Mouse (Mus musculus) midbrain, embryonic 16.5 days (tissue): ENCODE data around the gene Cacnb4. TPM values are rescaled to one million over a fixed set of nuclear protein-coding genes. Genes with fewer than 3 reads are reported as not detected.

ENCODE experiments used
- ATAC-seq: fragments of 200-750 bp; cut with Nextera tagmentation; 2 replicates; pipeline ENCODE4 v1.8.0; 2017; ENCODE audit warnings: moderate TSS enrichment
- H3K27ac ChIP-seq: fragments of 300-500 bp; sonication (generic); 2 replicates; pipeline ENCODE4 v1.5.1; 2014; ENCODE audit warnings: mild to moderate bottlenecking, low read length, mixed read lengths
- H3K27me3 ChIP-seq: fragments of 300-500 bp; sonication (generic); 2 replicates; pipeline ENCODE4 v1.6.1; 2014; ENCODE audit warnings: low read depth, low read length, mixed read lengths; ENCODE audit not compliant: control insufficient read depth, insufficient read depth
- H3K36me3 ChIP-seq: fragments of 300-500 bp; sonication (generic); 2 replicates; pipeline ENCODE4 v1.6.1; 2014; ENCODE audit warnings: mild to moderate bottlenecking, low read length, moderate library complexity, mixed read lengths; ENCODE audit not compliant: control insufficient read depth, insufficient read depth
- H3K4me1 ChIP-seq: fragments of 300-500 bp; sonication (generic); 2 replicates; pipeline ENCODE4 v1.6.1; 2014; ENCODE audit warnings: mild to moderate bottlenecking, low read length, mixed read lengths; ENCODE audit not compliant: control insufficient read depth, insufficient read depth
- H3K4me2 ChIP-seq: fragments of 300-500 bp; sonication (generic); 2 replicates; pipeline ENCODE4 v1.6.1; 2014; ENCODE audit warnings: mild to moderate bottlenecking, low read length, mixed read lengths
- H3K4me3 ChIP-seq: fragments of 300-500 bp; sonication (generic); 2 replicates; pipeline ENCODE4 v1.5.1; 2014; ENCODE audit warnings: low read depth, mild to moderate bottlenecking, low read length, moderate library complexity, mixed read lengths
- H3K9ac ChIP-seq: fragments of 300-500 bp; sonication (generic); 2 replicates; pipeline ENCODE4 v1.6.1; 2014; ENCODE audit warnings: low read depth, low read length, mixed read lengths
- H3K9me3 ChIP-seq: fragments of 300-500 bp; sonication (generic); replicated peaks from 2 replicates; pipeline ENCODE4 v1.6.1; 2014; ENCODE audit warnings: mild to moderate bottlenecking, low read length, mixed read lengths; ENCODE audit not compliant: control insufficient read depth, poor library complexity, severe bottlenecking
- WGBS: fragments of 180-500 bp; shearing (Covaris S2); extraction: QIAGEN DNeasy Blood & Tissue Kit; methylation state at CpG from one replicate; pipeline ENCODE4 v1.1.7; 2014; 5-methylcytosine and 5-hydroxymethylcytosine counted together
- polyA plus RNA-seq: library from polyadenylated mRNA; unstranded; fragments of >200 nt; fragmentation: Nextera tagmentation; extraction: Ambion mirVana; gene quantifications from 2 replicates; pipeline ENCODE4 v1.2.1, GENCODE M21; 2015

Gene Cacnb4
- polyA plus RNA-seq, 1 experiment from 2014 or later = 15.6 TPM

DNA sequence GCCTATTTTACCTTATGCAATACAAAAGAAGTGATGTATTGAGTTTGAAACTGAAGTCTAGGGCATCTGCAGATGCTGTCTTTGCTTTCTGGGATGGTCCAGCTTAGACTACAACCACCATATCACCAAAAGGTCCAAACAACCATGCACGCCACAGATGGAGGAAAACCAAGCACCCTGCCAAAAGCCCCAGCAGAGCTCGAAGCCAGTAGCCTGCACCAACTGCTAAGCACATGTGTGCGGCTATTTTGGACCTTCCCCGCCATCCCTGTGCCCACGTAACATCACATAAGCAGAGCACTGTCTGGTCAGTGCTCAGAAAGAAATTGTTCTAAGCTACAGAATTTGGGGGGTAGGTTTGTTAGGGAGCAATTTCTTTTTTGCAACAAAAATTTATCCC, 5.9 kb downstream of the Cacnb4 start:
- no peak for ATAC-seq
- Histone ChIP-seq H3K27ac (no peak overlapping the region), H3K4me3 (no peak overlapping the region), H3K4me2 (no peak overlapping the region), H3K36me3 (no peaks in the 10 kb centered on the region), H3K27me3 (no peaks in the 10 kb centered on the region), H3K4me1 (peaks cover 5% of the 10 kb centered on the region), H3K9me3 (no peaks in the 10 kb centered on the region; the same call in 1 of the 2 replicates), H3K9ac (no peak overlapping the region)
- 91% methylated on average over 5 of the region's 5 CpGs for WGBS

- Histone ChIP-seq H3K4me2 (no peak overlapping the region), H3K9me3 (no peaks in the 10 kb centered on the region; the same call in 1 of the 2 replicates), H3K9ac (no peak overlapping the region), H3K36me3 (no peaks in the 10 kb centered on the region), H3K4me3 (no peak overlapping the region), H3K27me3 (no peaks in the 10 kb centered on the region), H3K4me1 (no peaks in the 10 kb centered on the region), H3K27ac (no peak overlapping the region)
- ATAC-seq = no peak
- 93% methylated on average over 6 of the region's 6 CpGs for WGBS
Observed at GRCm38 (mm10) chr2:52668480-52668879, 8.2 kb downstream of the Cacnb4 start.

GRCm38 (mm10) chr2:52656722-52657121, 19.9 kb downstream of the Cacnb4 start:
- Histone ChIP-seq H3K27ac (no peak overlapping the region), H3K9me3 (no peaks in the 10 kb centered on the region), H3K27me3 (no peaks in the 10 kb centered on the region), H3K4me1 (no peaks in the 10 kb centered on the region), H3K4me2 (no peak overlapping the region), H3K36me3 (no peaks in the 10 kb centered on the region), H3K9ac (no peak overlapping the region), H3K4me3 (no peak overlapping the region)
- no peak for ATAC-seq
- WGBS = 92% methylated on average over 5 of the region's 5 CpGs

DNA sequence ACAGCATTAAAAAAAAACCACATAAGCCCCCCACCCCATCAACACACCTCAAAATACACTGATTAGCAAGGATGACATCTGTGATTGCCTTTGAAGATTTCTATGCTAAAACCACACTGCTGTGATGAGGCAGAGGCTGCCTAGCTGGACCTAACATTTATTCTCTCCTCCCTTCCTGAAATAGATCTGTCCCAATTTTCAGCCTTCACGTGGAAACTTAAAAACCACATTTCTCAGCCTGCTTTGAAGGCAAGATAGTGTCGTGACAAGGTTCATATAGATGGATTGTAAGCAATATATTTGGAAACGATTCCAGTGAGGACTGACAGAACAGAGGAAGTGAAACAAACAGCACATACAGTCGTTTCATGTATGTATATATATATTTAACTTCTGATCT, 22.1 kb downstream of the Cacnb4 start:
- Histone ChIP-seq H3K4me2 (no peak overlapping the region), H3K27me3 (no peaks in the 10 kb centered on the region), H3K4me1 (no peaks in the 10 kb centered on the region), H3K9me3 (no peaks in the 10 kb centered on the region), H3K36me3 (no peaks in the 10 kb centered on the region), H3K4me3 (no peak overlapping the region), H3K27ac (no peak overlapping the region), H3K9ac (no peak overlapping the region)
- no peak for ATAC-seq
- WGBS = 80% methylated on average over 4 of the region's 4 CpGs

GRCm38 (mm10) chr2:52651547-52651946, 25.1 kb downstream of the Cacnb4 start:
- Histone ChIP-seq H3K27me3 (no peaks in the 10 kb centered on the region), H3K9ac (no peak overlapping the region), H3K4me2 (no peak overlapping the region), H3K27ac (no peak overlapping the region), H3K4me1 (peaks cover 10% of the 10 kb centered on the region), H3K36me3 (no peaks in the 10 kb centered on the region), H3K4me3 (no peak overlapping the region), H3K9me3 (no peaks in the 10 kb centered on the region)
- 88% methylated on average over 6 of the region's 6 CpGs for WGBS
- ATAC-seq = no peak

GRCm38 (mm10) chr2:52647255-52647998, 29.2 kb downstream of the Cacnb4 start:
- no peaks in the 10 kb centered on the region for H3K27me3 ChIP-seq
- H3K9ac ChIP-seq = no peak overlapping the region
- no peaks in the 10 kb centered on the region for H3K9me3 ChIP-seq
- no peak overlapping the region for H3K4me3 ChIP-seq
- ATAC-seq = peak; percentile 53
- peaks cover 11% of the 10 kb centered on the region for H3K4me1 ChIP-seq
- H3K36me3 ChIP-seq = no peaks in the 10 kb centered on the region
- WGBS = 50% methylated on average over 8 of the region's 8 CpGs
- H3K4me2 ChIP-seq = 0 out of 2 replicates have a peak overlapping the region, but pooled peaks have one; percentile 1
- peak overlapping the region; percentile 0; the same call in 1 of the 2 replicates for H3K27ac ChIP-seq

DNA sequence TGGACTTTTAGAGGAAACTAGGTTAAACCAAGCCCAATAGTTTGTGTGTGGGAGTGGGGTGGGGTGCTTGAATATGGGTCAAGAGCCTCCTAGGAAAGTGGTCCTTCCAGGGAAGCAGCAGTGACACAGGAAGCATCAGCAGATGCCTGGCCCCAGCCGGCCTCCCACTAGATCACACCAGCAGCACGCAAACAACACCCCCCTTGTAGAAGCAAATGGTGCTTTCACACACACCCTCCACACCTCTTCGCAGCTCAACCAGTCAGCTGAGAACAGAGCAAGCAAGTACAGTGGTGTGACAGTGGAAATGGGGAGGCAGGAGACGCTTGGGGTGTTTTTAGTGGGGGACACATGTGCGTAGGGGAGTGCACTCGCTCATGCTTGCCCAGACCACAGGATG, 33.0 kb downstream of the Cacnb4 start:
- 91% methylated on average over 6 of the region's 6 CpGs for WGBS
- no peak overlapping the region for H3K27ac ChIP-seq
- no peaks in the 10 kb centered on the region for H3K9me3 ChIP-seq

DNA sequence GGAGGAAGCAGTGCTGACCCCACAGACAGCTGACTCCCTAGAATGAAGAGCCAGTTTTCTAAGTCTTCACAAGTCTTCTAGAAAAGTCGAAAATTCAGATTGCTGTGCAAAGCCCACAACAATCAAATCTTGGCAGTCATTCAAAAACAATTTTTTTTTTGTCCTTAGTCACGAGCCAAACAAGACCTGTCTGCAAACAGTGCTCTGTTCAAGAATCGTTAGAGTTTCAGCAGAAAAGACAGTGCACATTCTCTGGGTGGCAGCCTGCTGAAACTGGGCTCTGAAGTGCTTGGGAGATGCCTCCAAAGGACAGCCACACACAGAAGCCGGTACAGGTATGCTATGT, 37.1 kb downstream of the Cacnb4 start:
- no peaks in the 10 kb centered on the region; the same call in 1 of the 2 replicates for H3K4me1 ChIP-seq
- H3K4me3 ChIP-seq = no peak overlapping the region
- H3K4me2 ChIP-seq = no peak overlapping the region
- no peak overlapping the region for H3K9ac ChIP-seq
- H3K9me3 ChIP-seq = no peaks in the 10 kb centered on the region
- H3K27me3 ChIP-seq = no peaks in the 10 kb centered on the region
- no peak overlapping the region for H3K27ac ChIP-seq
- ATAC-seq = no peak
- H3K36me3 ChIP-seq = no peaks in the 10 kb centered on the region
- 66% methylated on average over 4 of the region's 4 CpGs for WGBS

More for the DNA sequence above, 33.0 kb downstream of the Cacnb4 start:
- H3K4me1 ChIP-seq = peaks cover 11% of the 10 kb centered on the region
- no peak overlapping the region for H3K9ac ChIP-seq
- no peaks in the 10 kb centered on the region for H3K36me3 ChIP-seq
- H3K4me2 ChIP-seq = no peak overlapping the region
- H3K27me3 ChIP-seq = no peaks in the 10 kb centered on the region
- H3K4me3 ChIP-seq = no peak overlapping the region
- ATAC-seq = no peak

DNA sequence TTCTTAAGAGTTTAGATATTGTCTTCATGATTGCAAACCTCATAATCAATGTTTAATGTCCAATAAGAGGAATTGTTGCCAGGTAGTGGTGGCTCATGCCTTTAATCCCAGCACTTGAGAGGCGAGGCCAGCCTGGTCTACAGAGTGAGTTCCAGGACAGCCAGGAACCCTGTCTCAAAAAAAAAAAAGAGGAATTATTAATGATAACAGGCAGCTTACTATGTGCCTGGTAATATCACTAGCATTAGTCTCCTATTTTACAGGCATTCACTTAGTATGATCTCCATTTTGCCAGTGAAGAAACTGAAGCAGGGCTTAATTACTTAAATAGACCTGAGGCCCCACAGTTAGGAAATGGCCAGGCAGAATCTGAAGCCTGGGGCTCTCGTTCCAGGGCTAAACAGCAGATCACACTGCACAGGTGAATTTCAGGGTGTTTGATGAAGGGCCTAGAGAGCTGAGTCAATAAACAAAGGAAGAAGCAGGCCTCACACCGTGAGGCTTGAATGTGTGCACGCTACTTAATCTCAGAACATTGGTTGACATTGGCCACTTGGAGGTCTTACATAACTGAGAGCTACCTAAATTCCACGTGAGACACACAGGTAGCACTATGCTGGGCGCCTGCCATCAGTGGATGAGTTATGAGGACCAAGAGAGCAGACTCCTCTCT, 37.6 kb downstream of the Cacnb4 start:
- Histone ChIP-seq H3K27me3 (no peaks in the 10 kb centered on the region), H3K4me1 (no peaks in the 10 kb centered on the region; the same call in 1 of the 2 replicates), H3K4me3 (no peak overlapping the region), H3K27ac (no peak overlapping the region), H3K9me3 (no peaks in the 10 kb centered on the region), H3K4me2 (no peak overlapping the region), H3K9ac (no peak overlapping the region), H3K36me3 (no peaks in the 10 kb centered on the region)
- 80% methylated on average over 6 of the region's 6 CpGs for WGBS
- ATAC-seq = no peak
